Mouse (Mus musculus): ENCODE measurements around the gene Kif11. TPM values are rescaled to one million over a fixed set of nuclear protein-coding genes. Genes with fewer than 3 reads are reported as not detected.
A peak's percentile ranks its signal among the peaks of the same experiment; 100 is the strongest.

The Kif11 gene
- under 1 TPM; 0.34 to 0.66 TPM for total RNA-seq (2021)
- polyA plus RNA-seq (2012; rRNA removed) = 0.20 and 0.35 TPM in 2 replicates
- long read RNA-seq, full-length matches to known transcripts = 2 of 2 reads
- long read RNA-seq, partial matches to known transcripts = 0 of 2 reads
- long read RNA-seq, other reads (novel, unspliced or antisense) = 0 of 2 reads

DNA sequence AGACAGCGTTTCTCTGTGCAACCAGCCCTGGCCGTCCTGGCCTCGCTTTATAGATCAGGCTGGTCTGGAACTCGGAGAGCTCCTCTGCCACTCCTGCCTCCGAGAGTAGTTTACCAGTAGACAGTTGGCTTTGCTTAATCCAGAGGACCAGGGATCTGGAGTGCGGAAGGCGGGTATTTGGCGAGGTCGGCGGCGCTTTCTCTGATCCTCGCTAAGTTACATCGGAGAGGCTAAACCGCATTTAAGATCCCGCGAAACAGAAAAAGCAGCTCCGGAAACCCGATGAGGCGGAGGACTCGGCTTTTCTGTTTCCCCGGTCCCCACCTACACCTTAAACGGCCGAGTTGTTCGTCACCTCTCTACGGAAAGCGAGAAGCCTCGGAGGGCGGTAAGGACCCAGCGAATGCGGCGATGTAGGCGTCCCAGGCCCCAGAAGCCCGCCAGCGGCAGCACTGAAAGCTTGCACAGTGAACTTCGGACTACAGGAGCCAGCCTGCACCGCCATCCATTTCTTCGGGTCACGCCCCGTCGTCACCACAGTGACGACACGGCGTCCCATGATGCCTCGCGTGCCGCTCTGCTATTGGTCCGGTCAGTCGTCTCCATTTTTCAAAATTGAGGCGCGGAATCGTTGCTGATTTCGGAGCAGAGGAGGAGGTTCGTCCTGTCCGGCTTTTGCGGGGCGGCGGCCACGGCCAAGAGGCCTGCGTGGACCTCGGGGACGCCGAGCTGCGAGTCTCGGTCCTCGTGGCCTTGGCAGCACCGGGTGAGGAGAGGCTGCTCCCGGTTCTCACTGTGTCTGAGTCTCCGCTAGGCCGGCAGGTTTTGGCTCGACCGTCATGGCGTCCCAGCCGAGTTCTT, at the start of gene Kif11:
Gene Kif11 (plus strand): TSS at position 649 of the 861 bp plus-strand sequence.
- WGBS = under 1% methylated on average over 73 of the region's 73 CpGs
- H3K9ac ChIP-seq (ENCODE audit: low read depth, low read length) = peak within 1 kb of the TSS; percentile 81
- no peaks in the 10 kb centered on the region for H3K27me3 ChIP-seq (ENCODE audit: control insufficient read depth, insufficient read depth, low read length)
- H3K36me3 ChIP-seq (ENCODE audit: control insufficient read depth, insufficient read depth, low read length) = no peaks in the 10 kb centered on the region; the same call in 1 of the 2 replicates
- no peaks in the 10 kb centered on the region for H3K79me2 ChIP-seq (replicated peaks; ENCODE audit: control insufficient read depth, insufficient read depth, low read length)
- H3K27ac ChIP-seq = peak within 1 kb of the TSS; percentile 97
- DNase-seq = peak; percentile 96 to 97
- intact Hi-C loops (cut with DNase I) = loop anchor here (5.0 to 10.0 kb wide), 2 partner anchors 109 to 1291 kb away; partner anchors contain the start of gene Rpp30
- no peaks in the 10 kb centered on the region; the same call in 1 of the 2 replicates for H3K4me1 ChIP-seq (ENCODE audit: control insufficient read depth, insufficient read depth, low read length)
- peak within 1 kb of the TSS; percentile 81 for H3K4me3 ChIP-seq
- TF ChIP-seq POLR2A (IDR thresholded peaks at IDR 0.05; ENCODE audit: insufficient read depth, low read depth, low read length) (peak; percentile 90), EP300 (IDR thresholded peaks at IDR 0.05; ENCODE audit: insufficient read depth, low read depth, low read length) (no peak; the same call in 1 of the 2 replicates), CTCF (IDR thresholded peaks at IDR 0.05) (peak; percentile 30; the same call in 1 of the 2 replicates)

DNA sequence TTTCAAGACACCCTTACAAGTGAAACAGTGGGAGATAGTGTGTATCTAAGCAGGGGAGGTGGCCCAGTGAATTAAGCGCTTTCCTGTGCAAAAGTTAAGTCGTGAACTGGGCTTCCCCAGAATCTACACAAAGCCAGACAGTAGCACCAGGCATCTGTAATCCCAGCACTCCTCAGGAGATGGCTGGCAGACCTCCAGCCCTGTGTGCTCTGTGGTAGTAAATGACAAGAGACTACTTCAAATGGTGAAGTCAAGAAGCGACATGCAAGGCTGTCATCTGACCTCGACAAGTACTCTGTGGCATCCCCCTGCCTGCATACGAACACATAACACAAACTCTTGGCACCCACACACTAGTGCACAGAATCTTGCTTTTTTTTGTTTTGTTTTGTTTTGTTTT, 49.0 kb upstream of the Kif11 start:
- WGBS = 73% methylated on average over 5 of the region's 5 CpGs
- H3K4me1 ChIP-seq (ENCODE audit: control insufficient read depth, insufficient read depth, low read length) = no peaks in the 10 kb centered on the region; the same call in 1 of the 2 replicates
- DNase-seq = no peak
- H3K27me3 ChIP-seq (ENCODE audit: control insufficient read depth, insufficient read depth, low read length) = no peaks in the 10 kb centered on the region
- no peak overlapping the region for H3K27ac ChIP-seq
- H3K9ac ChIP-seq (ENCODE audit: low read depth, low read length) = no peak overlapping the region
- no peak for TF ChIP-seq POLR2A (IDR thresholded peaks at IDR 0.05; ENCODE audit: insufficient read depth, low read depth, low read length)
- no peak for TF ChIP-seq EP300 (IDR thresholded peaks at IDR 0.05; ENCODE audit: insufficient read depth, low read depth, low read length)
- no peak for TF ChIP-seq CTCF (IDR thresholded peaks at IDR 0.05)
- intact Hi-C loops (cut with DNase I) = no loop called here
- no peaks in the 10 kb centered on the region for H3K79me2 ChIP-seq (replicated peaks; ENCODE audit: control insufficient read depth, insufficient read depth, low read length)
- H3K4me3 ChIP-seq = no peak overlapping the region
- peaks cover 3% of the 10 kb centered on the region for H3K36me3 ChIP-seq (ENCODE audit: control insufficient read depth, insufficient read depth, low read length)

DNA sequence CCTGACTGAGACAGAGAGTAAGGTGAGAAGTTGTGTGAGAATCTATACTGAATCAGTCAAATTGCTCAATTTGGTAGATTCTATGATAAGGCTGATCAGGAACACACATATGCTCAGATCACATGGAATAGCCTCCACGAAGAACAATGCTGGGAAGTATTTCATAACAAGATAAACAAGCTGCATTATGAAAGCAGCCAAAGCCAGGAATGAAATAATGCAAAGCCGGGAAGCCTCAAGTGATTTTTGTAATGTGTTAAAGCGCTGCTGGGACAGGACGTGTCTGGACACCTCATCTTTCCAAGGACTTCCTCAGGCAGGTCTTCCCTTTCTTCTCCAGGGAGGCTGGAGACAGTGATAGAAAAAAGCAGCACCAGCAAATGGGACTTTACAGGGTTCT, 43.5 kb upstream of the Kif11 start:
- DNase-seq = no peak
- H3K27me3 ChIP-seq (ENCODE audit: control insufficient read depth, insufficient read depth, low read length) = no peaks in the 10 kb centered on the region
- no peak overlapping the region for H3K9ac ChIP-seq (ENCODE audit: low read depth, low read length)
- no peak overlapping the region for H3K4me3 ChIP-seq
- 51% methylated on average over 4 of the region's 4 CpGs for WGBS
- no peaks in the 10 kb centered on the region; the same call in none of the 2 replicates for H3K36me3 ChIP-seq (ENCODE audit: control insufficient read depth, insufficient read depth, low read length)
- no peaks in the 10 kb centered on the region for H3K79me2 ChIP-seq (replicated peaks; ENCODE audit: control insufficient read depth, insufficient read depth, low read length)
- no peak for TF ChIP-seq CTCF (IDR thresholded peaks at IDR 0.05)
- TF ChIP-seq POLR2A (IDR thresholded peaks at IDR 0.05; ENCODE audit: insufficient read depth, low read depth, low read length) = no peak
- TF ChIP-seq EP300 (IDR thresholded peaks at IDR 0.05; ENCODE audit: insufficient read depth, low read depth, low read length) = no peak
- no peaks in the 10 kb centered on the region; the same call in 1 of the 2 replicates for H3K4me1 ChIP-seq (ENCODE audit: control insufficient read depth, insufficient read depth, low read length)
- intact Hi-C loops (cut with DNase I) = no loop called here
- no peak overlapping the region for H3K27ac ChIP-seq

DNA sequence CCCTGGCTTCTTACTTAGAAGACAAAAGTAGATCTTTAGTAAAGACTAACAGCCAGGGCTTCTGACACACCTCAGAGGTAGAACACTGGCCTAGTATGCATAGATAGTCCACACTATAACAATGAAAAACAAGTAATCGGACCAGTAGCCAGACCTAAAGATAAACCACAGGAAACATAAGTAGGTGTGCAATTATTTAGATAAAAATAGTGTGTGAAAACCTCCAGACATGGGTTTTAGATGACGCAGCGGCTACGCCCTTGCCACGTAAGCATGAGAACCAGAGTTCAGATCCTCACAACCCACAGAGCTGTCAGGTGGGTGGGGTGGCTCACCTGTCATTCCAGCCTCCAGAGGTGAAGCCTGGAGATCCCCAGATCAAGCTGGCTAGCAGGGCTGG, 42.8 kb upstream of the Kif11 start:
- TF ChIP-seq EP300 (IDR thresholded peaks at IDR 0.05; ENCODE audit: insufficient read depth, low read depth, low read length) = no peak
- Histone ChIP-seq H3K9ac (ENCODE audit: low read depth, low read length) (no peak overlapping the region), H3K27ac (no peak overlapping the region), H3K4me3 (no peak overlapping the region), H3K27me3 (ENCODE audit: control insufficient read depth, insufficient read depth, low read length) (no peaks in the 10 kb centered on the region), H3K4me1 (ENCODE audit: control insufficient read depth, insufficient read depth, low read length) (no peaks in the 10 kb centered on the region; the same call in 1 of the 2 replicates), H3K79me2 (replicated peaks; ENCODE audit: control insufficient read depth, insufficient read depth, low read length) (no peaks in the 10 kb centered on the region), H3K36me3 (ENCODE audit: control insufficient read depth, insufficient read depth, low read length) (no peaks in the 10 kb centered on the region; the same call in none of the 2 replicates)
- WGBS = 74% methylated on average over 5 of the region's 5 CpGs
- intact Hi-C loops (cut with DNase I) = no loop called here
- DNase-seq = no peak

DNA sequence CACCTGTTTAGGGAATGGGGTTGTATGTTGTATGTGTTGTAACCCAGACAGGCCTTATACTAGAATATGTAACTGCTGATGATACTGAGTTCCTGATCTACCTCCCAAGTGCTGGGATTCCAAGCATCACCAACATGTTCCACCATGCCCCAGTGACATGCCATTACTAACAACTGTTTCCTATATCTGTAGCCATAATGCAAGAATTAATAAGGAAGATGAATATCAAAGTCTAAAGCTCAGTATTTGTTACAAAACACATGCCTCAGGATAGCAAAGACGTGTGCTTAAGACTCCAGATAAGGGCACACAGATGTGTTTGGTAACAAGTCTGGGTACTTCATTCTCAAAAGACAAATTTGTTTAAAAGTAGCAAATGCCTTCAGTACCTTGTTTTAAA, 40.8 kb upstream of the Kif11 start:
- no peaks in the 10 kb centered on the region for H3K27me3 ChIP-seq (ENCODE audit: control insufficient read depth, insufficient read depth, low read length)
- DNase-seq = no peak
- TF ChIP-seq EP300 (IDR thresholded peaks at IDR 0.05; ENCODE audit: insufficient read depth, low read depth, low read length) = no peak
- no peak for TF ChIP-seq POLR2A (IDR thresholded peaks at IDR 0.05; ENCODE audit: insufficient read depth, low read depth, low read length)
- TF ChIP-seq CTCF (IDR thresholded peaks at IDR 0.05) = no peak
- WGBS = 85% methylated on average over 1 of the region's 1 CpGs
- H3K36me3 ChIP-seq (ENCODE audit: control insufficient read depth, insufficient read depth, low read length) = no peaks in the 10 kb centered on the region; the same call in 1 of the 2 replicates
- H3K27ac ChIP-seq = no peak overlapping the region
- intact Hi-C loops (cut with DNase I) = no loop called here
- H3K79me2 ChIP-seq (replicated peaks; ENCODE audit: control insufficient read depth, insufficient read depth, low read length) = no peaks in the 10 kb centered on the region
- H3K4me1 ChIP-seq (ENCODE audit: control insufficient read depth, insufficient read depth, low read length) = no peaks in the 10 kb centered on the region; the same call in 1 of the 2 replicates
- no peak overlapping the region for H3K4me3 ChIP-seq
- no peak overlapping the region for H3K9ac ChIP-seq (ENCODE audit: low read depth, low read length)

DNA sequence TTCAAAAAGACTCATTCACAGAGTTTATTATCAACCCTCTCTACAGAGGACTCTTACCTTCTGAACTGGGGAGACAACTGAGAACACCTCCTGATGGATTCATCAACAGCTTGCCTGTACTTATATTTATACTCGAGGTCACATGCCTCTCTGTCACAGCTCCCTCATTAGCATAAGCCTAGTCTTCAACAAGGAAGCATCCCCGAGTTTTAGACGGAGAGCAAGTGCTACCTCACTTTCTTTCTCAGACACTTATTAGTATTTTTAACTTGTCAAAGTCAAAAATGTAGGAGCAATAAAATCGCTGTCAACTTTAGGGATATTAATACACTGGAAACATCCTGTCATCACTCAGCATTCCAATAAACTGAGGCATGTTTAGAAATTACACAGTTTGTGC, 38.5 kb upstream of the Kif11 start, which contains the start of gene Ide:
Gene Ide (minus strand): TSS at position 101 of the 400 bp plus-strand sequence.
- TF ChIP-seq EP300 (IDR thresholded peaks at IDR 0.05; ENCODE audit: insufficient read depth, low read depth, low read length) (no peak), POLR2A (IDR thresholded peaks at IDR 0.05; ENCODE audit: insufficient read depth, low read depth, low read length) (no peak), CTCF (IDR thresholded peaks at IDR 0.05) (no peak)
- WGBS = 67% methylated on average over 4 of the region's 4 CpGs
- Histone ChIP-seq H3K4me1 (ENCODE audit: control insufficient read depth, insufficient read depth, low read length) (peaks cover 1% of the 10 kb centered on the region; the same call in 1 of the 2 replicates), H3K9ac (ENCODE audit: low read depth, low read length) (no peak within 1 kb of the TSS), H3K36me3 (ENCODE audit: control insufficient read depth, insufficient read depth, low read length) (no peaks in the 10 kb centered on the region; the same call in 1 of the 2 replicates), H3K27ac (no peak within 1 kb of the TSS), H3K79me2 (replicated peaks; ENCODE audit: control insufficient read depth, insufficient read depth, low read length) (no peaks in the 10 kb centered on the region), H3K4me3 (no peak within 1 kb of the TSS), H3K27me3 (ENCODE audit: control insufficient read depth, insufficient read depth, low read length) (no peaks in the 10 kb centered on the region)
- no peak for DNase-seq
- intact Hi-C loops (cut with DNase I) = no loop called here
